Mouse (Mus musculus) adrenal gland (tissue): ENCODE data around the gene Fam126a.

Experiments used
- intact Hi-C: fragments of 180-260 bp; cut with DNase I; formaldehyde crosslinking; loops from one replicate; pipeline ENCODE4 v1.15.1; 2025
- long read RNA-seq, 2 experiments: library from polyadenylated mRNA; unstranded; transcript quantifications; one replicate each; pipeline ENCODE4 v2.0.0; 2020; ENCODE audit warnings: borderline replicate concordance in 1 of 2; ENCODE audit not compliant: insufficient replicate concordance in 1 of 2

Gene Fam126a
- long read RNA-seq, experiment 1, full-length matches to known transcripts: 3 of 28 reads
- long read RNA-seq, experiment 1, partial matches to known transcripts: 1 of 28 reads
- long read RNA-seq, experiment 1, other reads (novel, unspliced or antisense): 24 of 28 reads
- long read RNA-seq, experiment 2, full-length matches to known transcripts: 1 of 26 reads
- long read RNA-seq, experiment 2, partial matches to known transcripts: 5 of 26 reads
- long read RNA-seq, experiment 2, other reads (novel, unspliced or antisense): 20 of 26 reads

GRCm38 (mm10) chr5:24030579-24030969 lies at the start of gene Fam126a:
Gene Fam126a, minus strand, starts transcription at chr5:24030690.
- intact Hi-C loops: no loop called here

DNA sequence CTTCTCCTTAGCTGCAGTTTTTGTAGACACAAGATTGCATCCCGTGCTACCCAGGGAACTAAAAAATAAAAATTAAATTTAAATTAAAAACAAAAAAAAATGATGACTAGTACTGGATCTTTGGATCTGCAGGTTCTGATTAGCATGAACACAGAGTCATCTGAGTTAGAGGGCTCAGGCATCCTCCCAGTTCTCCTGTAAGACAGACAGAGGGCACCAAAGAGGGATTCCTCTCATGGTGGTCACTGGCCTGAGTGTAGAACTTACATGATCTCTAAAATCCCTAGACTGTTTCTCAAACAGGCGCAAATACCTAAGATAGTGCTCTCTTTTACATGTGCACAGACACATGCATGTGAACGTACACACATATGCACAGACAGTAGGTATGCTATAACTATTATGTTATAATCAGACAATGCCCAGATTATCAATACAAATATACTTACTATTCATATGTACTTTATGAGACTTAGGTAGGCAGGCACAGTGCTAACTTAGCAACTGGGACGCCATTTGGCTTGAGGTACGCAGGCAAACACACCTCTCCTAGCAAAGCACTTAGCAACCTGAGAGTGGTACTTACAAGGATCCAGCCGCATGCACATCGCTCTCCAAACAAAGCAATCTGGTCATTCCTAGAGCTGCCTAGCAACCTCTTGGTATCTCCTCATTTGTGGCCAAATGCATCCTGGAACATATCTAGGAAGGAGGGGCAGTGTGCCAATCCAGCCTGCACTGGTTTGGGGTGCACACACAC lies 48.1 kb upstream of the Fam126a start:
- intact Hi-C loops: loop anchor here (5.0 kb wide), 2 partner anchors 111 to 186 kb away; no protein-coding TSS in a partner anchor

GRCm38 (mm10) chr5:24077739-24078306 lies 47.3 kb upstream of the Fam126a start:
- intact Hi-C loops: loop anchor here (5.0 kb wide), 2 partner anchors 111 to 186 kb away; no protein-coding TSS in a partner anchor

DNA sequence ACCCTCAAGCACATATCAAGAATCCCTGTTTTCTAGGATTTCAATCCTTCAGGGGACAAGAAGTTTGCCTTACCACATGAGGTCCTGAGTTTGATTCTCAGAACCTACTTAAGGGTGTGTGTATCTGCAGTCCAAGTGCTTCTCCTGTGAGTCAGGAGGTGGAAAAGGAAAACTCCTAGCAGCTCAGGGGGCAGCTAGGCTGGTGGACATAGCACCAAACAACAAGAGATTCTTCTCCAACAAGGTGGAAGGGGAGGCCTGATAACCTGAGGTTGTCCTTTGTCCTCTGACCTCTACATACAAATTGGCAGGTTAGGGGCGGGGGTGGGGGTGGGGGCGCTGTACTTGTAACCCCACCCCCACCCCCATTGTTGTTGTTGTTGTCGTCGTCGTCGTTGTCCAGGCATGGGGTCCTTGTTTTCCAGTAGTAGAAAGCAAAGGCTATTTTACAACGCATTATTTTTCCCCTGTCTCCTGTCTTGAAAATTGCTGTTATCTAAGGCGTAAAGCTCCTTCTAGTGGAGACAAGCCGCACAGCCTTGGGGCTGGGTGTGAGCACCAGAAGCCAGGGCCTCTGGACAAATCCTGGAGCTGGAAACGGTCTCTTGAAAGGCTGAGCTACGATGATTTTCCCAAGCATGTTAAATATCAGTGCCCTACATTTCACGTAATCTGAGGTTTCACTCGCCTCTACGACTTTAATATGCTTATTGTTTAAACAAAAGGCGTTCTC lies 46.7 kb upstream of the Fam126a start:
- intact Hi-C loops: loop anchor here (5.0 kb wide), 2 partner anchors 110 to 185 kb away; no protein-coding TSS in a partner anchor

GRCm38 (mm10) chr5:24072031-24072430 lies 41.5 kb upstream of the Fam126a start:
- intact Hi-C loops: no loop called here

DNA sequence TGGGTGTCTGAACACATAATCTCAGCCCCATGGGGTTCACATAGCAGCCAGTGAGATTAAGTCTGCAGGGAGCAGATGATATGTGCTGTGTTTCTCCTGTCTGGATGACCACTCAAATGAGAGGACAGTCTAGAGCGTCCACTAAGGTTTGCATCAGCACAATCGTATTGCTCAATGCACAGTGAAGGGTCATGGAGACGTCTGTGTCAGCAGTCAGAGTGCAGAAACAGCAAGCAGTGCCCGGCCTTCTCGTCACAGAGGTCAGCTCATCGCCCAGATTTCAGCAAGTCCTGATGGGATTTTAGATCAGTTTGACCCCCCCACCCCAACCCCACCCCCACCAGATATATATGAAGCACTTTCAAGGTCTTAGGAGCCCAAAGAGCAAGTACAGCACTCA lies 38.5 kb upstream of the Fam126a start:
- intact Hi-C loops: no loop called here

GRCm38 (mm10) chr5:24063545-24063944 lies 33.1 kb upstream of the Fam126a start:
- intact Hi-C loops: loop anchor here (5.0 kb wide), 1 partner anchor 176 kb away; no protein-coding TSS in a partner anchor

- intact Hi-C loops: loop anchor here (5.0 kb wide), 1 partner anchor 176 kb away; no protein-coding TSS in a partner anchor
Measured at GRCm38 (mm10) chr5:24063034-24063433, 32.5 kb upstream of the Fam126a start.

GRCm38 (mm10) chr5:24060949-24061348 lies 30.5 kb upstream of the Fam126a start:
- intact Hi-C loops: loop anchor here (5.0 kb wide), 1 partner anchor 174 kb away; no protein-coding TSS in a partner anchor

GRCm38 (mm10) chr5:24057592-24057991 lies 27.1 kb upstream of the Fam126a start:
- intact Hi-C loops: no loop called here

DNA sequence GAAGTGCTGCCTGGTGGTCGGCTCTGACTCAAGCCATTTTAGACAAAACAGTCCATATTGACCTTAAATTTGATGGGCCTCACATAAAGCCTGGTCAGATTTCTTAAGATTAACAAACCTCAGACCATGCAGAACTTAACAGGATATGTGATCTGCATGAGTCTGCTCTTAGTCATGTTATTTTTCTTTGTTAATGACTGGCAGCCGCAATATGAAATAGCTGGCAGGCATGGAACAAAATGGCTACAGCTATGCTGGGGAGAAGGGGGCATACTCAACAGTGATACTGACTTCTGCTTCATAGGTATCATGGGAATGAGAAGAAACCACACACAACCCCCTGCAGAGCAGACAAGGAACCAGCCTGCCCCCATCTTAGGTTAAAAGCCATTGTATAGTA lies 26.4 kb upstream of the Fam126a start:
- intact Hi-C loops: no loop called here

- intact Hi-C loops: no loop called here
Measured at GRCm38 (mm10) chr5:24054382-24054781, 23.9 kb upstream of the Fam126a start.

DNA sequence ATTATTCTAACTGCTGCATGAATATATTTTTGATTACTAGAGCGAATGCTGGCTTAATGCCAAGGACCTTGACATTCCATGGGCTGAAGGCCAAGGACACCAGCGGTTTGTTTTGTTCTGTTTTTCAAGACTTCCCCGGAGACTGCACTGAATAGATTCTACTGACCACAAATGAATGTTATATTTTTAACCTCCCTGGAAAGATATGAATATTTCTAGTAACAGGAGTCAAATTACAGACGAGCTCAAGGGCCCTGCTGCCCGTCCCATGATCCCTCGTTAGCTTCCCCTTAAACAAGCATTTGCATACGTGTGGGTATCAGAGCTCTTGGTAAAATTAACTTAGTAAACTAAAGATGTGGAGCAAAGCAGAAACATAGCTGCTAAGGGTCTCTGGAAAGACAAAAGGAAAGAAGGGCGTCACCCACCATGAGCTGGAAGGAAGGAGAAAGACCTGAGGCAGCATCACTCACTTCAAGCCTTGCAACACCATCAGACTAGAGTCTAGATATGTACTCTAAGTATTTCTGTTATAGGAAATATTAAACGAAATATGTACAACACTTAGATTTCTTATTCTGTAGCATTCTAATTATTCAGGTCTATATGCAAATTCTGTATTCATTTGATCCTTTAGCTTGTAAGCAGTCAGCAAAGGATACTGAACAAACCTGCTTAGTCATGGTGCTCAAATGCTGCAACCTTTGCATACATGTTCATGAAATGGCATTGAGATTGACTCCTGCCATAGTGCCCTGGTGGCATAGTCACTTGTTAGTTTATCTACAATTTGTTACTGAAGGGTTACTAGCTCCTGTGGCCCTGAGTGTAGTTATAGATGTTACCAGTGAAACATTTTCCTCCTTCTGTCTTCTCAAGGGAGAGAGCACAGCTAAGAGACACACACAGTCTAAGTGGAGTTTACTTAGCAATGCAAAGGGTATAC lies 23.0 kb upstream of the Fam126a start:
- intact Hi-C loops: no loop called here

DNA sequence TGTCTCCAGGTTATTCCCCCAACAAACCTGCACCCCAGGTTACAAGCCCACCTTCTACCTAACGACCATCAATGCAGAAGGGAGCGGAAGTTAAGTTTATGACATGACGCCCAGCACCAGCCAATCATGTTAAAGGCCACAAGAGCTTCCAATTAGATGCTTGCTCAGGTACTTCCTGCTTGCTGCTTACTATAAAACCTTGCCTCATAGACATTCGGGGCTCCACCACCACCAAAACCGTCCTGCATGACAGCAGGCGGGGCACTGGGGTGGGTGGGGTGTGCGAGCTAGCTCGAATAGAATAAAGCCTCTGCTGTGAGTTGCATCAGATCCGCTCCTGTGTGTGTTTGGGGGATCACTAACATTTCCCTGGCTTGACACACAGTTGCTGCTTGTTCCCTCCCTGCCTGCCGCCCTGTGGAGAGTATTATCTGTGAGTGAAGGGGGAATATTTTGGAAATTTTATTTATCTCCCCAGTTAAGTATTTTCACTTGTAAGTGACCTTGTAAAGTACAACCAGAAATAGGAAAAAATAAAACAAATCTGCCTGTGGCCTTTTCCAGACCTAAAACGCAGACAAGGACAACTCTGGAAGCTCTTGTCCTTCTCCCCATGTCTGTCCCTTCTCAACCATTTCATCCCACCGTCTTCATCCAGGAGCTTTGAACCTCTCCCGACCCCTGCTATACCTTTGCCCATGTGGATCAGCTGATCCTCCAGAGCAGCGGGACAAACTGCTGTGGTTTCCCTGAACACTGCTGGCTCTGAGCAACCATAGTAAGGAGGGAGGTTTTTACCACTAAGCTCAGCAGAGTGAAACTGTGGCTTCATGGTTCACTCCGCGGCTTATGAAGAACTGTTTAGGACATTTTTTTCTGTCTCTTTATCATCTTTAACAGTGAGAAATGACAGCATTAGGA lies 21.5 kb upstream of the Fam126a start:
- intact Hi-C loops: no loop called here

DNA sequence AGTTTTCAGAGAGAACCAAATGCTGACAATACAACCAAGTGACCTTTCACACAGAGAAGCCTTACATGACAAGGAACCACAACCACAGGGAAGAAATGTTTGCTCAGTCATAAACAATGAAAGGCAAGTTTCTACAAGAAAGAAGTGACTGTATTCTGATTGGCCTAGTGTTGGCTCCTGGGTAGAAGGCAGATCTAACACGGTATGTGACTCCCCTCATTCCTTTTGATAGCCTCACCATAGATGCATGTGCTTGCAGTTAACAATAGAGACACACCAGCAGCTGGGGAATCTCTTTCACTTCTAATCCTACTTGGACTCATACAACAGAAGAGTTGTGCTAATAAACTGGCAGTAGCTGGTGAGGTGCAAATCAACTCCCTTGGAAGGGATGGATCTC lies 17.3 kb upstream of the Fam126a start:
- intact Hi-C loops: no loop called here

GRCm38 (mm10) chr5:24047001-24047400 lies 16.5 kb upstream of the Fam126a start:
- intact Hi-C loops: no loop called here

GRCm38 (mm10) chr5:24045998-24046631 lies 15.6 kb upstream of the Fam126a start:
- intact Hi-C loops: no loop called here

DNA sequence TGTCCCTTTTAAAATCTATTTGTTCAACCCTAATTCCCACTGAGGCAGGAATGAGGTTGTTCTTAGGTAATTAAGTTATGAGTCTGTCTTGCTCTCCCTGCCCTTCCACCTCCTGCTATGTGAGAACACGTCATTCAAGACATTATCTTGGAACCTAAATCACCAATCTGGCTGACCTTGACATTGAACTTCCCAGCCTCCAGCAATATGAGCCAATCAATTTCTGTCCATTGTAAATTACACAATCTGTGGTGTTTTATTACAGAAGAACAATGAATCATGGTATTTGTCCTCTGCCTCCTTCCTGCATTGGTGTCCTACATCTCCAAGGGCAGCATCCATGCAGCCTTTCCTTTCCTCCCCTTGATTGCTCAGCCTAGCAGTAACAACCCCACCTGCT lies 13.9 kb upstream of the Fam126a start:
- intact Hi-C loops: no loop called here

DNA sequence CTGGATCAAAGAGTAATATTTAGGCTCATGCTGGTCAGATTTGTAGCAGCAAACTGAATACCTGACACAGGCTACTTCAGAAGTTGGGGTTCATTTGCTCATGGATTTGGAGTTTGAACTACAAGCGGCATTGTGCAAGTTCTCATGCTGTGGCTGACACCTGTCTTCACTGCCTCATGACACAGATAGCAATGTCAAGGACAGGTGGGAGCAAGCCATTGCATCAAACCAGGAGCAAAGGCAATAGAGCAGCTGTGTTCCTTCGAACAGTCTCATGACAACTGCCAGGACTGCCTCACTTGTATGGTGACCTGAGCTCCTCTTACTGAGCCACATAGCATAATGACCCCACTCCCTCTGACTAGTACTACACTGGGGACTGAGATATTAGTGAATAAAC lies 12.9 kb upstream of the Fam126a start:
- intact Hi-C loops: no loop called here
